In the genomic region with DNA sequence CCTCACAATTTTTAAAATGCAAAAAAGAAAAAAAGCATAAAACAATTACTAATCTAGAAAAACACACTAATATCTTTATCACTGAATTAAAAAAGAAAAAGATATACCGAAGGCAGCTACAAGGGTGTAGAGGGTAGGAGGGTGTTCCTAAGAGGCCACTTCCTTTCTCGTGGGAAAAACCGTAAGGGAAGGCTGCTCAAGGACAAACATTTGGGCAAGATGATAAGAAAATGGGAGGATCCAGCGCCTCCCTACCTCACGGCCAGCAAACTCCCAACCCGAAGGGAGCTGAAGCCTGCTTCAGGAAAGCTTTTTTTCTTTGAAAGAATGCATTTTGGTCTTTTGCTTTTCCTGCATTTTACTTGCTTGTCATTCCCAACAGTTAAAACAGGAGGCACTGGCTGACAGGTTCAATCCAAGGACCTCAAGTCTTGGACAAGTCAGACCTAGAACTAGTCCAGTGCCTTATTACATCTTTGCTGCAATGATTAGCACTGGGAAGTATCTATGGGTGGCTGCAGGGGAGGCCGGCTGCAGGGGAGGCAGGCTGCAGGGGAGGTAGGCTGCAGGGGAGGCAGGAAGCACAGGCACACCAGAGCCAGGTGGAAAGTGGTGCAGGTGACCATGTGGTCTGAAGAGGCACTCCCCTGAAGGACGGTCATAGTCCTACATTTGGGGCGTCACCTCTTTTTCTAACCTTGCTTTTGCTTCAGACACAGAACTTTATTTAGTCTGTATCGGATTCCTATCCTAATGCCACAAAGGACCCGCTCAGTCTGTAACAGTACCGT, we compare ENCODE assay signal across 11 mouse cellular contexts. TPM values are rescaled to one million over a fixed set of nuclear protein-coding genes. Genes with fewer than 3 reads are reported as not detected.
DNase-seq lines count a peak whose midpoint lies in the region; ATAC-seq lines count a peak whose summit lies in the region.
"Had no signal": no experiment of that assay in that cellular context is flagged by ENCODE, and none has a peak within 500 bp of the region (broad histone marks: within the 10 kb centered on the region; RNA-seq: fewer than 3 reads in every experiment).

No protein-coding gene starts in this region.

- peak; percentile 63 for ATAC-seq in heart, embryonic 12.5 days (ENCODE audit: insufficient number of reproducible peaks, low FRiP score)
- peak; percentile 81 for ATAC-seq in erythroid progenitor cell, adult 5-6 weeks (replicated peaks; ENCODE audit: low FRiP score, poor library complexity, severe bottlenecking)
- ATAC-seq in megakaryocyte, adult 5-6 weeks (ENCODE audit: poor library complexity, severe bottlenecking) = 0 out of 2 replicates have a peak, but pooled peaks have one; percentile 14
- no peak for ATAC-seq in hindbrain, embryonic 12.5 days (ENCODE audit: low FRiP score)
- ATAC-seq: inflammation-experienced regulatory T-cells, adult 6 months had no signal

- 33% methylated on average over 12 of the region's 12 CpGs for WGBS in heart, embryonic 12.5 days
- WGBS in hindbrain, embryonic 12.5 days = 75% methylated on average over 12 of the region's 12 CpGs

- peak overlapping the region; percentile 55 for H3K4me2 ChIP-seq in heart, embryonic 12.5 days
- no peak overlapping the region for H3K4me2 ChIP-seq in hindbrain, embryonic 12.5 days (replicated peaks)
- H3K4me2 ChIP-seq: limb, embryonic 12.5 days had no signal

- 0 out of 2 replicates have a peak overlapping the region, but pooled peaks have one; percentile 37 for H3K9ac ChIP-seq in heart, embryonic 12.5 days
- no peak overlapping the region for H3K9ac ChIP-seq in hindbrain, embryonic 12.5 days
- H3K9ac ChIP-seq: limb, embryonic 12.5 days had no signal

- no peaks in the 10 kb centered on the region for H3K27me3 ChIP-seq in heart, embryonic 12.5 days (replicated peaks)
- H3K27me3 ChIP-seq in hindbrain, embryonic 12.5 days = no peaks in the 10 kb centered on the region
- H3K27me3 ChIP-seq: limb, embryonic 12.5 days had no signal

- no peak for DNase-seq in heart, adult 9 months (ENCODE audit: low spot score in 2 of 2)
- peak; percentile 83 for DNase-seq in 416B (ENCODE audit: low read depth)
- no peak for DNase-seq in cerebellum, postnatal 36 days
- DNase-seq in frontal cortex, adult 2 months (ENCODE audit: extremely low spot score in 1 of 2, low spot score in 1 of 2) = no peak

- peak overlapping the region; percentile 13; the same call in 1 of the 2 replicates for H3K4me3 ChIP-seq in heart, embryonic 12.5 days
- H3K4me3 ChIP-seq in hindbrain, embryonic 12.5 days = no peak overlapping the region
- H3K4me3 ChIP-seq: limb, embryonic 12.5 days had no signal

- H3K4me1 ChIP-seq in heart, embryonic 12.5 days (replicated peaks) = peaks cover 50% of the 10 kb centered on the region
- peaks cover 5% of the 10 kb centered on the region; the same call in 1 of the 2 replicates for H3K4me1 ChIP-seq in hindbrain, embryonic 12.5 days

- H3K27ac ChIP-seq in heart, embryonic 12.5 days (ENCODE audit: poor library complexity, severe bottlenecking) = peak overlapping the region; percentile 88
- no peak overlapping the region for H3K27ac ChIP-seq in hindbrain, embryonic 12.5 days
- H3K27ac ChIP-seq: limb, embryonic 12.5 days had no signal

- H3K36me3 ChIP-seq in heart, embryonic 12.5 days = peaks cover 5% of the 10 kb centered on the region; the same call in 1 of the 2 replicates
- H3K36me3 ChIP-seq in hindbrain, embryonic 12.5 days = no peaks in the 10 kb centered on the region
- H3K36me3 ChIP-seq: limb, embryonic 12.5 days had no signal

- H3K9me3 ChIP-seq in heart, embryonic 12.5 days (replicated peaks) = peaks cover 4% of the 10 kb centered on the region; the same call in 1 of the 2 replicates
- H3K9me3 ChIP-seq in hindbrain, embryonic 12.5 days (replicated peaks) = no peaks in the 10 kb centered on the region; the same call in 1 of the 2 replicates

RNA-seq across cellular contexts. Expression of a gene that starts 6.0 kb away (rescaled TPM):
- 74.8 and 77.4 TPM in 2 replicates for polyA plus RNA-seq in heart, embryonic 12.5 days (2016; fragmentation: Nextera tagmentation; extraction: Ambion mirVana)
- 371 and 463 TPM in 2 replicates for total RNA-seq in erythroid progenitor cell, adult 5-6 weeks (2015; ENCODE audit: low replicate concordance)
- total RNA-seq in erythroid progenitor cell, adult 5-6 weeks (2017; ENCODE audit: low replicate concordance) = 280 and 388 TPM in 2 replicates
- 64.6 and 71.0 TPM in 2 replicates for total RNA-seq in megakaryocyte, adult 5-6 weeks (2015)
- 36.6 TPM in 2 replicates for total RNA-seq in megakaryocyte, adult 5-6 weeks (2017)
- 102 and 106 TPM in 2 replicates for polyA plus RNA-seq in hindbrain, embryonic 12.5 days (2016; fragmentation: Nextera tagmentation; extraction: Ambion mirVana)
- polyA plus RNA-seq in frontal cortex, adult 2 months (2012; rRNA removed) = 44.5 and 52.0 TPM in 2 replicates

RNA-seq across cellular contexts. Expression of a gene that starts 6.0 kb away (rescaled TPM):
- polyA plus RNA-seq in heart, embryonic 12.5 days (2016; fragmentation: Nextera tagmentation; extraction: Ambion mirVana) = 0.10 and 0.12 TPM in 2 replicates
- total RNA-seq in erythroid progenitor cell, adult 5-6 weeks (2015; ENCODE audit: low replicate concordance) = 2.2 TPM in 1 of 2 replicates, not detected in the other
- total RNA-seq in erythroid progenitor cell, adult 5-6 weeks (2017; ENCODE audit: low replicate concordance) = 0.30 TPM in 1 of 2 replicates, not detected in the other
- total RNA-seq in megakaryocyte, adult 5-6 weeks (2015) = 0.47 TPM in 1 of 2 replicates, not detected in the other
- total RNA-seq in megakaryocyte, adult 5-6 weeks (2017) = 0.07 TPM in 1 of 2 replicates, not detected in the other
- polyA plus RNA-seq in hindbrain, embryonic 12.5 days (2016; fragmentation: Nextera tagmentation; extraction: Ambion mirVana) = 0.27 and 0.36 TPM in 2 replicates
- polyA plus RNA-seq in frontal cortex, adult 2 months (2012; rRNA removed) = 0.28 and 0.34 TPM in 2 replicates
- polyA plus RNA-seq: inflammation-experienced regulatory T-cells, adult 6 months had no signal

RNA-seq across cellular contexts. Expression of a gene that starts 52.3 kb away (rescaled TPM):
- not detected in 2 replicates for polyA plus RNA-seq in heart, embryonic 12.5 days (2016; fragmentation: Nextera tagmentation; extraction: Ambion mirVana)
- total RNA-seq in erythroid progenitor cell, adult 5-6 weeks (2015; ENCODE audit: low replicate concordance) = not detected in 2 replicates
- total RNA-seq in erythroid progenitor cell, adult 5-6 weeks (2017; ENCODE audit: low replicate concordance) = not detected in 2 replicates
- not detected in 2 replicates for total RNA-seq in megakaryocyte, adult 5-6 weeks (2015)
- not detected in 2 replicates for total RNA-seq in megakaryocyte, adult 5-6 weeks (2017)
- not detected in 2 replicates for polyA plus RNA-seq in hindbrain, embryonic 12.5 days (2016; fragmentation: Nextera tagmentation; extraction: Ambion mirVana)
- polyA plus RNA-seq in frontal cortex, adult 2 months (2012; rRNA removed) = not detected in 2 replicates
- total RNA-seq: monocyte, adult 5-6 weeks had no signal
- polyA plus RNA-seq: inflammation-experienced regulatory T-cells, adult 6 months; limb, embryonic 12.5 days had no signal
